Comparison of ENCODE assay signal across 13 mouse cellular contexts in the genomic region with DNA sequence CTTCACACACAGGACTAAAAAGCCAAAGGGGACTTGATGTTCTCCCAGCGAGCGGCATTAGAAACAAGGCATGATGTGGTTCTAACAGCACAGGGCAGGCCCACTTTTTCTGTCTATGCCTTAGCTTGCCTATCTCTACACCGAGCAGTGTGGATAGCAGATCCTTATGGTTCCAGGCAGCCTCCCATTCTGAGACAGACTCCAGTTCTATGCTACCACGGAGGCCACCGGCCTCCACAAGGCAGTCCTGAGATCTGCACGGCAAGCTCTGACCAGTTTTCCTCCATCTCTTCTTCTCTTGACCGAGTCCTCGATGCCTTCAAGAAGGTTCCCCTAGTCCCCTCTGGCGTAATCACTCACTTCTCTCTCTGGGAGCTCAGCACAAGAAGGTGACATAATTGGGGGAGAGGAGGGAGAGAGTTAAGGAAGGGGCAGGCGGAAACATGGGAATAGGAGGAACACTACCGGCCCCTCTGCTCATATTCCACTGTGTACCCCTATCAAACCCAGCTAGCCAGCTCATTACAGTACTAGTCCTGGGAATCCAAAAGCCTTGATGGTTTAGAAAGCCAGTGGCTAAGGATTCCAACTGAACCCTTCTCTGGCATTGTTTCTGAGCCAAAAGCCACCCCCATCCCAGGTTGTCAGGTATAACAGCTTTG.
DNase-seq lines count a peak whose midpoint lies in the region; ATAC-seq and TF ChIP-seq lines count a peak whose summit lies in the region.
"Had no signal": no experiment of that assay in that cellular context is flagged by ENCODE, and none has a peak within 500 bp of the region (broad histone marks: within the 10 kb centered on the region; RNA-seq: fewer than 3 reads in every experiment).

No protein-coding gene starts in this region.

- no peaks in the 10 kb centered on the region for H3K27me3 ChIP-seq in cerebellum, adult 2 months (ENCODE audit: control insufficient read depth, insufficient read depth, low read length)
- no peaks in the 10 kb centered on the region for H3K27me3 ChIP-seq in forebrain, embryonic 12.5 days
- H3K27me3 ChIP-seq in hindbrain, embryonic 15.5 days, result no peaks in the 10 kb centered on the region
- H3K27me3 ChIP-seq in midbrain, embryonic 16.5 days (ENCODE audit: control insufficient read depth, insufficient read depth, low read depth, low read length), result no peaks in the 10 kb centered on the region
- H3K27me3 ChIP-seq: embryonic facial prominence, embryonic 12.5 days; liver, embryonic 12.5 days; Patski had no signal

- 0 out of 2 replicates have a peak overlapping the region, but pooled peaks have one; percentile 5 for H3K9ac ChIP-seq in forebrain, embryonic 12.5 days
- H3K9ac ChIP-seq in hindbrain, embryonic 15.5 days, result no peak overlapping the region
- H3K9ac ChIP-seq in midbrain, embryonic 16.5 days (ENCODE audit: low read depth, low read length), result peak overlapping the region; percentile 31
- H3K9ac ChIP-seq: embryonic facial prominence, embryonic 12.5 days; liver, embryonic 12.5 days had no signal

- peaks cover 48% of the 10 kb centered on the region for H3K4me1 ChIP-seq in cerebellum, adult 2 months (ENCODE audit: control insufficient read depth, insufficient read depth, low read length)
- H3K4me1 ChIP-seq in forebrain, embryonic 12.5 days, result peaks cover 26% of the 10 kb centered on the region
- peaks cover 46% of the 10 kb centered on the region for H3K4me1 ChIP-seq in hindbrain, embryonic 15.5 days (replicated peaks)
- peaks cover 24% of the 10 kb centered on the region for H3K4me1 ChIP-seq in midbrain, embryonic 16.5 days (ENCODE audit: control insufficient read depth, insufficient read depth, low read length)

- 39% methylated on average over 11 of the region's 11 CpGs for WGBS in cerebellum, adult 2 months
- WGBS in forebrain, embryonic 12.5 days, result 85% methylated on average over 11 of the region's 11 CpGs
- 82% methylated on average over 11 of the region's 11 CpGs for WGBS in hindbrain, embryonic 15.5 days
- WGBS in midbrain, embryonic 16.5 days, result 77% methylated on average over 11 of the region's 11 CpGs

- peak; percentile 28; the same call in 1 of the 2 replicates for ATAC-seq in forebrain, embryonic 12.5 days (ENCODE audit: low FRiP score)
- ATAC-seq in hindbrain, embryonic 15.5 days (ENCODE audit: low FRiP score, low read depth), result peak; percentile 48; the same call in 1 of the 2 replicates
- ATAC-seq in midbrain, embryonic 16.5 days, result peak; percentile 36; the same call in 1 of the 2 replicates
- ATAC-seq in activated CD4-positive, CD25-positive, alpha-beta regulatory T cell, adult 4 months, result no peak
- ATAC-seq: liver, embryonic 12.5 days; Patski had no signal

- H3K4me3 ChIP-seq in cerebellum, adult 2 months (replicated peaks; ENCODE audit: insufficient read depth, low read depth, low read length), result no peak overlapping the region
- no peak overlapping the region for H3K4me3 ChIP-seq in forebrain, embryonic 12.5 days (replicated peaks)
- H3K4me3 ChIP-seq in hindbrain, embryonic 15.5 days, result no peak overlapping the region
- no peak overlapping the region for H3K4me3 ChIP-seq in midbrain, embryonic 16.5 days (ENCODE audit: low read depth, low read length)
- H3K4me3 ChIP-seq: embryonic facial prominence, embryonic 12.5 days; heart, embryonic 10.5 days; liver, embryonic 12.5 days had no signal

- DNase-seq in cerebellum, adult 2 months, result no peak
- no peak for DNase-seq in cerebellum, adult 11-12 months
- DNase-seq in adrenal gland, postnatal 14 days, result no peak
- no peak for DNase-seq in layer of hippocampus, postnatal 10 days (ENCODE audit: low spot score in 2 of 2)
- DNase-seq: heart, postnatal 36 days had no signal

- no peak for TF ChIP-seq POLR2A in cerebellum, adult 2 months (IDR thresholded peaks at IDR 0.05; ENCODE audit: borderline replicate concordance, insufficient read depth, low read length)

- H3K27ac ChIP-seq in cerebellum, adult 2 months (ENCODE audit: insufficient read depth, low read length), result peak overlapping the region; percentile 92
- 0 out of 2 replicates have a peak overlapping the region, but pooled peaks have one; percentile 37 for H3K27ac ChIP-seq in forebrain, embryonic 12.5 days
- peak overlapping the region; percentile 78 for H3K27ac ChIP-seq in hindbrain, embryonic 15.5 days (replicated peaks)
- H3K27ac ChIP-seq in midbrain, embryonic 16.5 days (ENCODE audit: low read length), result peak overlapping the region; percentile 87
- H3K27ac ChIP-seq: embryonic facial prominence, embryonic 12.5 days; heart, embryonic 10.5 days; liver, embryonic 12.5 days had no signal

- peak overlapping the region; percentile 19; the same call in 1 of the 2 replicates for H3K4me2 ChIP-seq in forebrain, embryonic 12.5 days
- peak overlapping the region; percentile 21; the same call in 1 of the 2 replicates for H3K4me2 ChIP-seq in hindbrain, embryonic 15.5 days
- peak overlapping the region; percentile 37; the same call in 1 of the 2 replicates for H3K4me2 ChIP-seq in midbrain, embryonic 16.5 days (ENCODE audit: low read length)
- H3K4me2 ChIP-seq: embryonic facial prominence, embryonic 12.5 days; liver, embryonic 12.5 days had no signal

- no peaks in the 10 kb centered on the region for H3K9me3 ChIP-seq in forebrain, embryonic 12.5 days
- H3K9me3 ChIP-seq in hindbrain, embryonic 15.5 days, result no peaks in the 10 kb centered on the region
- H3K9me3 ChIP-seq in midbrain, embryonic 16.5 days (replicated peaks; ENCODE audit: control insufficient read depth, low read length, poor library complexity, severe bottlenecking), result no peaks in the 10 kb centered on the region
- H3K9me3 ChIP-seq: embryonic facial prominence, embryonic 12.5 days; heart, embryonic 10.5 days; liver, embryonic 12.5 days had no signal

- TF ChIP-seq CTCF in cerebellum, adult 2 months (IDR thresholded peaks at IDR 0.05; ENCODE audit: borderline replicate concordance, insufficient read depth, low read depth, low read length), result no peak

- no peaks in the 10 kb centered on the region for H3K36me3 ChIP-seq in forebrain, embryonic 12.5 days (replicated peaks)
- H3K36me3 ChIP-seq in hindbrain, embryonic 15.5 days, result no peaks in the 10 kb centered on the region
- H3K36me3 ChIP-seq in midbrain, embryonic 16.5 days (ENCODE audit: control insufficient read depth, insufficient read depth, low read length), result no peaks in the 10 kb centered on the region
- H3K36me3 ChIP-seq: embryonic facial prominence, embryonic 12.5 days; heart, embryonic 10.5 days; liver, embryonic 12.5 days had no signal

Comparison
In these comparisons a context has a peak if more than half of its experiments do, and no peak if none do; other contexts are left out.
1. H3K27ac ChIP-seq: peak in every context shown above with its lines; median percentile 92 in cerebellum, adult 2 months; 87 in midbrain, embryonic 16.5 days; 78 in hindbrain, embryonic 15.5 days; 37 in forebrain, embryonic 12.5 days.